Mouse (Mus musculus) brain, embryonic 14.5 days (tissue): ENCODE results near the gene Stx8. TPM values are rescaled to one million over a fixed set of nuclear protein-coding genes. Genes with fewer than 3 reads are reported as not detected.

Experiments
- DNase-seq: peaks from one replicate; pipeline ENCODE4 v3.0.0-alpha.2; 2011; ENCODE audit warnings: low read depth
- CTCF ChIP-seq: fragments of 200-500 bp; IDR thresholded peaks from 2 replicates; pipeline ENCODE4 v1.5.1; 2012; ENCODE audit warnings: inconsistent platforms, mild to moderate bottlenecking, moderate library complexity, borderline replicate concordance; ENCODE audit not compliant: insufficient read depth, insufficient read length; ENCODE audit errors: extremely low read depth
- POLR2A ChIP-seq: fragments of 200-500 bp; IDR thresholded peaks from 2 replicates; pipeline ENCODE4 v1.6.1; 2012; ENCODE audit warnings: mild to moderate bottlenecking, inconsistent platforms, borderline replicate concordance; ENCODE audit not compliant: poor library complexity, insufficient read depth, insufficient read length, severe bottlenecking; ENCODE audit errors: extremely low read depth
- polyA plus RNA-seq: library from polyadenylated mRNA; depleted of rRNA; stranded (reverse); fragments of >200 nt; gene quantifications from 2 replicates; pipeline ENCODE4 v1.2.3, GENCODE M21; 2012

The Stx8 gene
- polyA plus RNA-seq, 1 experiment: 23.4 TPM

GRCm38 (mm10) chr11:67953604-67954003, 12.4 kb upstream of the Stx8 start:
- no peak for TF ChIP-seq CTCF
- no peak for TF ChIP-seq POLR2A
- DNase-seq: no peak

DNA sequence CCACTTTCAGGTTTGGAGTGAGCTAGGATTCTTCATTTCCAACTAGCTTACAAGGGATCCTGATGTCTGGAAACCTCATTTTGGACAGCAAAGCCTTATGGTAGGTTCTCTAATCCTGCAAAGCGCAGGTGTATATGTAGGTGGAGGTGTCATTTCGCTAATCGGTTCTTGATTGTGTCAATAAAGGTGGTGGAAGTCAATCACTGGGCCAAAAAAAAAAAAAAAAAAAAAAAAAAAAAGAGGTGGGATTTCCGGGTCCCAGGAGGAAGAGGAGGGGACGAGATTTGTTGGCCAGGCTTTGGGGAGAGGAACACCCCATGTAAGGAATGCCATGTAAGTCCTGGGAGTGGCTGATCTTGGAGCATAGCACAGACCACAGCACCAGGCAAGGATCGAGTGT, 11.6 kb upstream of the Stx8 start:
- TF ChIP-seq CTCF (no peak), POLR2A (no peak)
- no peak for DNase-seq

DNA sequence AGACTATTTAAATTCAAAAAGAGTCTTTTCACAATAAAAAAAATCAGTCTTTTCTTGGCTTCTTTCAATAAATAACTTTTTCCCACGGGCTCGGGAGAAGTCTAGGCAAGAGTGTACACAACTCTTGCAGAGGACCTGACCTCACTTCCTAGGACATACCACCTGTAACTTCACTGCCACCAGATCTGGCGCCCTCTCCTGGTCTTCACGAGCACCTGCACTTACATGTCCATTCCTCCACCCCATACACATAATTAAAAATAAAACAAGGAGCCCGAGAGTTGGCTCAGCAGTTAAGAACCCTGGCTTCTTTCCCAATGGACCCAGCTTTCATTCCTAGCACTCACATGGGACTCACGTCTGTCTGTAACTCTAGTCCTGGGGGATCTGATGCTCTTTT, 1.9 kb upstream of the Stx8 start:
- TF ChIP-seq CTCF (no peak), POLR2A (no peak)
- DNase-seq: peak; percentile 5

DNA sequence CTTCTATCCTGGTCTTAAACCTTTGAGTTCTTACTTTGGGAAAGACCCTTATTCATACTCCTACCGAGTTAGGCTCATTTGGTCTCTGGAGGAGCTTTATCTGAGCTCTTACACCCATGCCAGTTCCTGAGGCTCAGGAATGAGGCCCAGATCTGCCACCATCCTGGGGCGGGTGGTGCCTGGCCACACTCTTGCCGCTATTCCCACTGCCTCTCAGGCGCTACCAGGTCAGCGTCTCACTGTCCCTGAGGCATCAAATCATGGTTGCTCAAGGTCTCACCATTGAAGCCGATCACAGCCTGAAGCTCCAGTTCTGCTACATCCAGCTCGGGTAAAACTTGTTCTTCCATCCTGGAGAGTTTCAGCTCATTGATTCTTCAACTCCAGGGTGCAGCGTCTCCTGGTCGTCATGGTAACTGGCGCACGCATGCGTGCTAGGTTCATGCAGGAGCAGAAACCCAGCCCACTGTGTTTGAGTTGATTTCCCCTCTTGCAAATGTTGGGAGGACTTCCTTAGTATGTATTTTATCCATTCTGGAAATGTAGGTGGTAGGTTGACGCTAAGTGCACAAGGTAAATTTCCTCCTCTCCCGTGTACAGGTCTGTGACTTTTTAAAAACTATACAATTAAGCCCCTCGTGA, 630 bp upstream of the Stx8 start, which contains the start of gene Cfap52:
Gene Cfap52, minus strand, starts transcription at position 410 of the 642 bp plus-strand sequence.
- peak; percentile 92 for DNase-seq
- TF ChIP-seq CTCF (no peak), POLR2A (no peak)

GRCm38 (mm10) chr11:67967831-67968230, 1.8 kb downstream of the Stx8 start:
- DNase-seq: no peak
- TF ChIP-seq CTCF (no peak), POLR2A (no peak)

DNA sequence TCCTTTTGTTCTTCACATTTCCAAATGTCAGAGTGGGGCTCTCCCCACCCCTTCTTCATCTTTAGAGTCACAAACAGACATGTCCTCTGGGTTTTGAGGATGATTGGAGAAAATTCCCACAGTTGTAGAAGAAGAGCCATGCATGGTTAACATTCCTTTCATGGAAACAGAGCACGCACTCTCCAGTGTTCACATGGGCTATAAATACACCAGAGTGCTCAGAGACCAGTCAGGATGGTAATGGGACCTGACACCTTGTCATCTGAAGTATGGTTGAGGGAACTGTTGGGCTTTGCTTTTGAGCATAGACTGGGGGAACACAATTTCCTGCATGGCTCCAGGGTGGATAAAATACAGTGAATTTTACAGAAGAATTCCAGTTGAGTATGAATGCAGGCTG, 6.6 kb downstream of the Stx8 start:
- TF ChIP-seq CTCF (no peak), POLR2A (no peak)

DNA sequence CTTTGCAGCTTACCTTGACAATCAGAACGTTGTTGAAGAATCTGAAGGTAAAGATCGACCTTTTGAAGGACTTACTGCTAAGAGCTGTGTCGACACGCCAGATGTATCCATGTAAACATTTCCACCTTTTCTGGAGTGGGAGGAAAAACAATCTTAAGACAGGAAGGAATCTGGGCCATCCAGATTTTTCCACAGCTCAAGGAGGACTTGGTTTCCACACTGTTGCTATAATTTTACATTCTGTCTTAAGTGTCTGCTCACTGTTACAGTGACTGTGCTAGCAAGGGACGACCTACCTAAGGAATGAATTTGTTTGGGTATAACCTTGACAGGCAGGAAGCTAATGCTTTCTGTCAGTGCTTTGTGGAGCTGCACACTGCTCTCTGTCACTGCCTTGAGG, 7.2 kb downstream of the Stx8 start:
- TF ChIP-seq POLR2A (no peak), CTCF (no peak)
- DNase-seq: no peak

More for the DNA sequence above, 6.6 kb downstream of the Stx8 start:
- no peak for DNase-seq

DNA sequence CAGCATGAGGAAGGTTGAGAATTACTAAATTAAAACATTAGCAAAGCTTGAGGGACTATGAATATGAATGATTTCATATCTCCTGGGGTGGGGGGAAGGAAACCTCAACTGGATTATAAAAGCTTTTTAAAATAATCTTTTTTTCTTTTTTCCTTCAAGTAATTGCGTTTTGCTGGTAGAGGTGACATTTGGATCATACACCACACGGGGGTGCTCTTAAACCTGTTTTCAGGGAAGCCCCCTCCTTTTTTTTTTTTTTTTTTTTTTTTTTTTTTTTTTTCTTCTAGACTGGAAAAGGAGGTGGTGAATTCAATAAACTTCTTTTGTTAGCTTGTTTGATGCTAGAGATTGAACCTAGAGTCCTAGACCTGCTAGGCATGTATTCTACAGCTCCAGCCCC, 9.3 kb downstream of the Stx8 start:
- TF ChIP-seq POLR2A (no peak), CTCF (peak; percentile 40; the same call in 1 of the 2 replicates)
- DNase-seq: peak; percentile 76

GRCm38 (mm10) chr11:67983564-67983963, 17.6 kb downstream of the Stx8 start:
- TF ChIP-seq CTCF: no peak
- no peak for TF ChIP-seq POLR2A

GRCm38 (mm10) chr11:67991240-67991639, 25.2 kb downstream of the Stx8 start:
- TF ChIP-seq CTCF (no peak), POLR2A (no peak)
- no peak for DNase-seq

More at GRCm38 (mm10) chr11:67983564-67983963, 17.6 kb downstream of the Stx8 start:
- DNase-seq: no peak

DNA sequence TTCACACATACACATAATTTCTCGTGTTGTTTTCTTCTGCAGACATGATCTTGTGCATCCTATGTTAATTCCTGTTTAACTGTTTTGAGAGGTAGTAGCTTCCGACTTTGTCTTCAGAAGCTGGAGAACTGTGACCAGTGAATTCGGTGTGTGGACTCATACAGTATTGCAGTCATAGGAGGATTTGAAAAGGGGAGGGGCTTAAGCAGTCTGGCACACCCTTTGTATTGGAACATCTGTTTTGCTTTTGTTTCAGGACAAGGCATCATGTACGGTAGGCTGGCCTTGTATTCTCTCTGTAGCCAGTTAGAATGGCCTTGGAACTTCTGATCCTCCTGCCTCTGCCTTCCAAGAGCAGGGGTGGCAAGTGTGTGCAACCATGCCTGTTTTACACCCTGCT, 30.0 kb downstream of the Stx8 start:
- no peak for DNase-seq
- no peak for TF ChIP-seq POLR2A

- no peak for DNase-seq
- TF ChIP-seq CTCF (no peak), POLR2A (no peak)
Measured at GRCm38 (mm10) chr11:67998905-67999304, 32.9 kb downstream of the Stx8 start.
